Mouse (Mus musculus): ENCODE measurements at regions not wholly inside any gene's neighbourhood (a gene's known extent, or its start where the extent isn't known, plus 50 kb on each side); places are given as distances from the start of the nearest gene placed in this dataset.

DNA sequence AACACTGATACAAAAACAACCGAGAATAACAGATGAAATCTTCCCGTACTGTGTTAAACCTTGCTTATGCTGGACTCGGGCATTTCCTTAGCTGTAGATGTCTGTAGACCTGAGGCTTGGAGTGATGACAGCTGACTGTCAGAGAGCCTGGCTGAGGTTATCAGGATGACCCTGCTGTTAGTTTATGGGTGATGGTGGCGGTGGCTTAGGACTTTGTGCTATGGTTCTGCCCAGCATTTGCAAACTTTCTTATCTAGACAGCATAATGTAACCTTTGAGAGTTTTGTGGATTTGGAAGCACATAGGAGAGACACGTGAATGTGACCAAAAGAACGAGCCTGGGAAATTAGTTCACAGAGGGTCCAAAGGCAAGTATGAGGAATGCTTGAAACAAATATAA is 239.1 kb upstream of the Ccdc122 start:
- TF ChIP-seq CTCF (IDR thresholded peaks at IDR 0.05; ENCODE audit: low read depth, low read length) (no peak), POLR2A (IDR thresholded peaks at IDR 0.05; ENCODE audit: insufficient read depth, low read length) (no peak)

Measured in ES-Bruce4 (cell line).